Mouse (Mus musculus) heart, adult 10 weeks (tissue): Measurements from ENCODE around the gene Ldlrad3. TPM values are rescaled to one million over a fixed set of nuclear protein-coding genes. Genes with fewer than 3 reads are reported as not detected.

ENCODE experiments used
- polyA plus RNA-seq: library from polyadenylated mRNA; stranded (reverse); fragments of 350-450 nt; fragmentation: Illumina TruSeq; extraction: RNeasy Lipid Tissue Mini Kit (QIAGEN cat#74804); gene quantifications from one replicate; pipeline ENCODE4 v1.2.3, GENCODE M21; 2014; ENCODE audit warnings: low read depth, low replicate concordance

Ldlrad3 gene
- polyA plus RNA-seq: 4.2 TPM

GRCm38 (mm10) chr2:102185951-102186561 is at the start of gene Ldlrad3:
Ldlrad3 (minus strand) TSS chr2:102186385.

Other genes with a start within 250 kb of the Ldlrad3 start
- gene Trim44, start 221.4 kb upstream of the Ldlrad3 start, polyA plus RNA-seq: 35.3 TPM